Mouse (Mus musculus) kidney, postnatal 25 days (tissue): ENCODE data around the gene Gpr18.

Source experiments
- DNase-seq, 2 experiments: peaks; one replicate each; pipeline ENCODE4 v3.0.0; 2021; ENCODE audit warnings: mixed read lengths in 2 of 2

The Gpr18 gene

DNA sequence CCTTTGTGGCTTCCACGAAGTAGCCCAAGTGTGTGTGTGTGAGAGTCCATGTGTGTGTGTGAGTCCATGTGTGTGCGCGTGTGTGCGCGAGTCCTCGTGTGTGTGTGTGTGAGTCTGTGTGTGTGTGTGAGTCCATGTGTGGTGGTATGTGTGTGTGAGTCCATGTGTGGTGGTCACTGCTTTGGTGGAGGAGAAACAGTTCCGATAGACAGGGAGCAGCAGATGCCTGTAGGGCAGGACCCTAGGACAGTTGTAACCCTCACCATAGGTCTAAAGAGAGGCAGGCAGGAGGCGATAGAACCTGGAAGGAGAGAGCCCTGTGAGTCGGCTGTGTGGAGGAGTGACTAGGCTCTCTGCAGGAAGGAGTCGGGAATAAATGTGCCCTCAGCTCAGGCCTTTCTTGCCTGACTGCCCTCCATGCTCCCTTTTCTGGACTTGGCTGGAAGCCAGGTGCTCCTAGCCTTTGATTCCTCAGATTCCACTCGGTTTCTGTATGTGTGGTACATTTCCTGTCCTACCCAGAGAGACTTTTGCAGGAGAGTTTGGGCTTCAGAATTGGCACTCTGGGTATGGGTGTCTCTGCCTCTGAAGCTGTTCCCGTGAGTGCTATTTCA, 5.0 kb upstream of the Gpr18 start:
- DNase-seq = peak; percentile 84 to 88

DNA sequence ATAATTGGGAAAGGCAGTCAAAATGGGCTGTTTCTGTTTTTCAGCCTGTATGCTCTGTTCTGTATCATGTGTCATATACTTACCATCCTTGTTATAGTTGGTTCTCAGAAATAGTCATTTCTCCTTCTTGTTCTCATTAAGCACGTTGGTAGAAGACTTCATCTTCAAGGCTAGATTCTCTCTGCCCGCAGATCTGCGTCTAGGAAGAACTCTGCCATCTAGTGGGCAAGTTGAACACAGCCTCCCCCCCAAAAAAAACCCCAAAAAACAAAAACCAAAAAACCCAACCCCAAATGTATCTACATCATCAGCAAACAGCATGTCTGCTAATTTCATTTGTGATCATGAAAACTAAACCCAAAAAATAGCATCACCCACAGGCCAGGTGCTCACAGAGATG, 4.2 kb upstream of the Gpr18 start:
- peak in 1 of 2 experiments; percentile 24 for DNase-seq

- DNase-seq = no peak
Observed at GRCm38 (mm10) chr14:121918266-121918665, 2.7 kb upstream of the Gpr18 start.

DNA sequence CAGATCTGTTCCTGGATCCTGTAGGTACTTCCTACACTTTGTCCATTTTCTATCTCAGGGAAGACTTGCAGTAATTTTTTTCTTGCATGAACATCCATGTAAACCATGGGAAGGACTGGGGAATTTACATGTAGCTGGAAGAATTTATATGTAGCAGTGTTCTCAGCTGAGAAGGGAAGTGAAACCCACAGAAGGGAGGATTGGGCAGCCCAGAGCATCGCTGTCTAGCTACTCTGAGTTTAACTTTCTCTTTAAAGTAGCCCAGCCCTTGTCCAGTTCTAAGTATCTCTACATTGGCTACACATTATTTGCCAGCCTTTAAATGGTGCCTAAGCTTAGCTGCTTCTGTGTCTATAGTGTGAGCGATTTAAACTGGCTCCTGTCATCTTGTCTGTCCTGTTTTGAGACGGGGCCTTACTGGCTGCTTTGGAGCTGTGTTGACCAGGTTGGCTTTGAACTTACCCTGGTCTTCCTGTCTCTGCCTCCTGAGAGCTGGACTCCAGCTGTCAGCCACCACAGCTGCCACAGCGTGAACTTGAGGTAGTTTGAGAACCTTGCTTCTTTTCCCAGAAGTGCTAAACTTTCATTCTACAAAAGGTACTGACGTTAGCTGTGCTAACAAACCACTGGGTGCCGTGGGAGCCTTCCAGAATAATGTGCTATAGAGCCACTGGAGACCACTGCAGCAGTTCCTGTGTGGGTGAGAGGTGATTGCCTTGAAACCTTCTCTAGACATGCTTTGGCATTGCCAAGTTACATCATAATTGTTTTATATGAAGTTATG, 922 bp upstream of the Gpr18 start:
- no peak for DNase-seq

DNA sequence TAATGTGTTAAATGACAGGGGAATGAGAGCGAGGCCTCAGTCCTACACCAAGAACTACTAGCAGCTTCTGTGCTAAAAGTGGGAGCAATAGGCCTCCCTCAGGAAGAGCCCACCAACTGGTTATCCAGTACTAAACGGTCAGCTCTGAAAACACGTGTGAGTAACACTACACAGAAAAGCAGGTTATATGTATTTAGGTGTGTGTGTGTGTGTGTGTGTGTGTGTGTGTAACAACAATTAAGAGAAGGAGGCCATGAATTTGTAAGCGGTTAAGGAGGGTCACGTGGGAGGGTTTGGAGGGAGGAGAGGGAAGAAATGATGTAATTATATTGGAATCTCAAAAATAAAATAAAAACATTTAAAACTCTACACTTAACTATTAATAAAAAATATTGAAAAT, 438 bp downstream of the Gpr18 start:
- DNase-seq = no peak

- DNase-seq = peak in 1 of 2 experiments; percentile 7
Observed at GRCm38 (mm10) chr14:121912501-121912900, 3.1 kb downstream of the Gpr18 start.

DNA sequence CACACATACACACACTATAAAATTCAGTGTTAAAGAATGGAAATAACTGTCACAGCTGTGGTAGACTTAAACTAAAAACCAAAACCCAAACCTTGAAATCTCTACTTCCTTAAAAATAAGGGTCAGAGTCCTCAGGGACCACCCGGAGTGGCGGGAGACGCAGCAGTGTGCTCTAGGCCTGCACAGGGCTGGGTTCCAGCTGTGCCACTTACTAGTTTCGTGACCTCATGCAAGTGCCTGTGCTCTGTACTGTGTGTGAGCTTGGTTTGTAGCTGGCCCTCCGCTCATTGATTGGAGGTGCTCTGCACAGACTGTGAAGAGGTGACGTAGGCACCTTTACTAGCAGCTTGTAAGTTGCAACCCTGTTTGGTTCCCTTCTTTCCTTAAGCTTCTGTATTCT, 5.7 kb downstream of the Gpr18 start:
- DNase-seq = no peak

DNA sequence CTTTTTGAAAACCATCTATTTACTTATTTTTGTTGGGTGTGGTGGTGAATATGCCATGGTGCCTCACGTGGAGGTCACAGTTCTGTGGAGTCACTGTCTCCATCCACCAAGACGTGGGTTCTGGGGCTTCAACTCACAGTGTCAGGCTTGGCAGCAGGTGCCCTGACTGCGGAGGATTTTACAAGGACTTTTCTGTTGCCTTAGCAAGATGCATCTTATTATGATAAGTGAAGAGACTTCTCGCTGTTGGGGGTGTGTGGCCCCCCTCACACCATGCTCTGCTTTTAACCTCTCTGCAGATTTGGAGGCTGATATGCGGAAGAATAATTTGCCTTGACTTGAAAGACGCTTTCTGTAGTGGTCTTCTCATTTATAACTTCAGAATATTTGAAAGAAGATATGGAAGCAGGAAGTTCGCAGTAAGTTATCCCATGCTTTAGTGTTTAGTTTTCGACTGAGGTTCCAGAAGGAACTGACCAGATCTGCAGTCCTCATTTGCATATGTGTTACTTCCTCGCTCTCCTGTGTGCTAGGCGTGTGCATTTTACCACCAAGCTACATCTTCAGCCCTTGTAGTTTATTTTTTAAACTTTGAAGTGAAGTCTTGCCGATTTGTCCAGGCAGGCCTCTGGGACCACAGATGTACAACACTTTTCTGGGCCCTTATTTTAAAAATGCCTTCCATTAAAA, 8.4 kb downstream of the Gpr18 start:
- DNase-seq = no peak

GRCm38 (mm10) chr14:121906341-121906991, 9.1 kb downstream of the Gpr18 start:
- no peak for DNase-seq

DNA sequence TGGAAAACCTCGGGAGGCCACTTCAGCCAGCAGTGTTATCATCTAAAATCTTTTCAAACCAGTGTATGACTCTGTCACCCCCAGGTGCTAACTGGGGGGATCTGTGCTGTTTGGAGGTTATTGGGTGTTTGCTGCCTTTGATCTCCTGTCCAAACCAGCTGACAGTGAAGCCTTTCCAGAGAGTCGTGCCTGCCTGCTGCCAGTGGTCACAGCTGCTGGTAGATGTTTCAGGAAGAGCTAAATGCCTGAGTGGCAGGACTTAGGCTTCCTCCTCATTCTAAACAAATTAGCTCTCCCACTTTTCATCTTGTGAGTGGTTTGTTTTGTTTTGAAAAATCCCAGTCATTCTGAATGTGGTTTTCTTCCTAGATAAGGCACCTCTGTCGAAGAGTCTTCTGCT, 10.8 kb downstream of the Gpr18 start:
- no peak for DNase-seq

DNA sequence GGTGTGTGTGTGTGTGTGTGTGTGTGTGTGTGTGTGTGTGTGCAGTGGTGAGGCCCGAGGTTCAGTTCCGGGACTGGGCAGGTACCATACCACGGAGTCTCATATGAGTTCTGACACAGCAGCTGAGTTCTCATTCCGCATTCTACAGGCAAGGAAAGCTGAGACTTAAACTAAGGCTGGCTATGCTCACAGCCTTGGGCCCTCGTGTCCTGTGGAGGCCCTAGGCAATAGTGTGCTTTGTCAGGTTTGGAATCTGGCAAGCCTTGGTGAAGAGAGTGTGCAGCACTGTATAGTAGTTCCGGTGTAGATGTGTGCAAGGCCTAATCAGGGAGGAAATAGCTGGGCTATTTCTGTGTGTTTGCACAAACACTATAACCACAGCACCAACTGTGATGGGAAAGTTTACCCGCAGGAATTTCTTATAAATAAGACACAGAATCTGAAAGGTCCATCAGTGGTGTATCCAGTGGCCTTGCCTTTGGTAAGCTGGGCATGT, 12.2 kb downstream of the Gpr18 start:
- no peak for DNase-seq

DNA sequence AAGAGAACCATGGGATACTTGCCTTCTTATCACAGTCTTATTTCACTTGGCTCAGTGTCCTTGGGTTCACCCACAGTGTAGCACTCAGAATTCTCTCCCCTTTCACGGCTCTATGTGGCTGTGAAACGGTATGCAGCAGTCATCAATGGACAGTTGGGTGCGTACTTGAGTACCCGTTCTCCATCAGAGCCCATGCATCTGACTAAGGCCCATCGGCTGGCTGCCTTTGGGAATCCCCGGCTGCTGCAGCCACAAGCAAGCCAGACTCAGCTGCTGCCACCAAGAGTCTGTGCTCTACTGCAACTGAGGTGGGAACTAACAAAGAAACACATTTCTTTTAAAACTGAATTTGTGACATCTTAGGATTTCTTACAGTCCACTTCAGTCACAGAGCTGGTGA, 14.1 kb downstream of the Gpr18 start:
- no peak for DNase-seq

- no peak for DNase-seq
Observed at GRCm38 (mm10) chr14:121899071-121899470, 16.5 kb downstream of the Gpr18 start.

GRCm38 (mm10) chr14:121898509-121898908, 17.1 kb downstream of the Gpr18 start:
- no peak for DNase-seq

GRCm38 (mm10) chr14:121897773-121898172, 17.8 kb downstream of the Gpr18 start:
- no peak for DNase-seq

DNA sequence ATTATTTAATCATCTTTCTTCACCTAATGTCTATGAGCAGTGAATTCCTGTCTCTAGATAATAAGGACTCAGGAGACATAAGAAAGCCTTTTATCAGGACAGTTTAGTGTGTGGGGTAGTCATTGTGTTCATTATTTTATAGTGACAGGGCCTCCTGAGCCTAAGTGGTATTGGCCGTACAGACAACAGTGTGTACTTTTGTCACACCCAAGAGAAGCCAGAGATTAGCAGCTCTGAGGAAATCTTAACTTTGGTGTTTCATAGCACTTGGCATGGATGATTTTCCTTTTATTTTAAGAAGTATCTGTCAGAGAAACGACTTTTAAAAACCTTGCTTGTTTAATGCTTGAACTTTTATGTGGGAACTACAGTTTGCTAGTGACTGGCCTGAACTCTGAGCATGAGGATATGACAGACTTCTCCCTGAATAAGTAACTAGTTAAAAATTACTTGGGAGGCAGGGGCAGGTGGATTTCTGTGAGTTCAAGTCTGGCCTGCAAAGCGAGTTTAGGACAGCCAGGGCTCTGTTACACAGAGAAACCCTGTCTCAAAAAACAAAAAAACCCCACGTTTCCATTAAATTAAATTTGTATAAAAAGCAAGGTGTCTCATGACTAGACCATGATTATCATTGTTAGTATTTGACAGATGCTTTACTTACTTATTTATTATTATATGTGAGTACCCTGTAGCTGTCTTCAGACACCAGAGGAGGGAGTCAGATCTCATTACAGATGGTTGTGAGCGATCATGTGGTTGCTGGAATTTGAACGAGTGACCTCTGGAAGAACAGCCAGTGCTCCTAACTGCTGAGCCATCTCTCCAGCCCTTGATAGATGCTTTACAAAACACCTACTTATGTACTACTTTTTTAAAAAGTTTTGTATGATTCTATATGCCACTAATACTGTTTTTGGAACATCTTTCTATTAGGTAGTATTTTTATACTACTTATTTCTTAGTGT, 19.2 kb downstream of the Gpr18 start:
- peak; percentile 55 to 68 for DNase-seq

- DNase-seq = no peak
Observed at GRCm38 (mm10) chr14:121895316-121895715, 20.3 kb downstream of the Gpr18 start.

GRCm38 (mm10) chr14:121894511-121895135, 21.0 kb downstream of the Gpr18 start:
- DNase-seq = no peak

DNA sequence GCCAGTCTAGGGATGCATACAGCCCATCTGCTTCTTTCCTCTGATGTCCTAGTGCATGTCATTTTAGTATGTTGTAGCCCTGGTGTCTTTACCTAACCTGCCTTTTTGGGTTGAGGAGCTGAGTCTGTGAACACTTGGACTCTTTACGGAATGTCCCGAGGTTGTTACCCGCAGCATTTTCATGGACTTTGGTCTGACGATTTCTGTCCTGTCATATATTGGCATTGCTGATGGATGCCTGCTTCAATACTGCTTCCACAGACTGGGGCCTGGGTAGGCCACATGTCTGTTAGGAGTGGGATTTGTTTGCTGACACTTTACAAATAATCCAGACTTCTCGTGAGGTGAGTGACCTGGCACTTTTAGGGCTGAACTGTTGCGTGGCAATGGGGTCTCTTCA, 21.8 kb downstream of the Gpr18 start:
- DNase-seq = peak in 1 of 2 experiments; percentile 43

DNA sequence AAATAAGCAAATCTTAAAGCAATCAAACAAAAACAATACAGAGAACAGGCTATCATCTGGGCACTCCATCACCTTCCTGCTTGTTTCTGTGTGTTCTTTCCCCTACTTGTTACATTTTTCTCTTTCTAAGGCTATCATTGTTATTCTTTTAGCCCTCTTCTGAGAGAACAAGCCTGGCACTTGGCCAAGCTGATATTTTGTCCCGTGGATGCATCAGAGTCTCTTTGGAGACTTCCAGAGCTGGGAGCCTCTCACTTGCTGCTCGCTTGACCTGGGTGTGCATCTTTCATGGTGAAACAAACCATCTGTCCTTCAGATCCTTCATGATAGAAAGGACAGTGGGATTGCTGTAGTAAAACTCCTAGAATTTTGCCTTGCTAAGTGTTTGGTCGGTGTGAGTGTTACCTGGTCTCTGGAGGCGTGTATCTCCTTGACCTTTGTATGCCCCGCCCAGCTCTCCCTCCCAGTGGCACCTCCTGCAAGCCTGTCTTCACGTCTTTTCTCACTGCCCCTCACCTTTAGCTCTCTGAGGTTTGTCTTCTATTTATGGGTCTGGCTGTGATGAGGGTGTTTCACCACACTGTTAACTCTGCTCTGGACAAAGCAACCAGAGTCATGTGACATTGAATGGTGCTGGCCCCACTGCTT, 31.3 kb downstream of the Gpr18 start:
- peak; percentile 68 to 71 for DNase-seq

- no peak for DNase-seq
Observed at GRCm38 (mm10) chr14:121881211-121881610, 34.4 kb downstream of the Gpr18 start.
